Mouse (Mus musculus): Measurements from ENCODE around the gene Irgm1.

DNA sequence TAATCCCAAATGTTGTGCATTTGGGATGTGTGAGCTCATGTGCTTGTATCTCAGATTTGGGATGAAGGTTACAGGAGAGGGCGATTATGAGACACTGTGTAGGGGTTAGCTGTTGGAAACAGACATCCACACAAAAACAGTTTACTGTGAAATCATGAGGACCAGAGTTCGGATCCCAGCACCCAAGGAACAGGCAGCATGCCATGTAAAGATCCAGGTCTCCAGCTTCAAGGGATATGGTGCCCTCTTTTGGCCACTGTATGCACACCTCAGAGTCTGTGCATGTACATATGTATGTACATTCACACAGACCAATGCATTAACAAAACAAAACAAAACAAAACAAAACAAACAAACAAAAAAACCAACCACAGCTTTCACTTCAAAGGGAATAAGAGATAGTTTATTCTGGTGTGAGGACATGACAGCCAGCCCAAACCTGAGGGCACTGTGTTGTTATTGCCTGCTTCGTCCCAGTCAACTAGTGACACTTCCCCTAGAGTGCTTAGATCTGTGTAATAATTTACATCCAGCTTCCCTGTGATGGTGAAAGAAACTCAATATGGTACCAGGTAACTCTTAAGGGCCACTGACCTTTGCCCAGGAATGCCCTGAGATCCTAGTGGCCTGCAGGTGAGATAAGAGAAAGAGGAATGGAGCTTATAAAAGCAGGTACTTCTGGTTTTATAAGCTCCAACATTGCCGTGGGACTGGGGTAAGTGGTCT is 20.1 kb downstream of the Irgm1 start:
- no peak for TF ChIP-seq POLR2A (IDR thresholded peaks at IDR 0.05; ENCODE audit: extremely low read depth, insufficient read depth, low read length)
- TF ChIP-seq CTCF (IDR thresholded peaks at IDR 0.05; ENCODE audit: extremely low read depth, insufficient read depth, low read length), result no peak

All from cortical plate, adult 2 months (tissue).